Mouse (Mus musculus): ENCODE data around the gene Scgb1b27. TPM values are rescaled to one million over a fixed set of nuclear protein-coding genes. Genes with fewer than 3 reads are reported as not detected.
"Not testable (repeated sequence)": the region's sequence is repeated elsewhere in the genome, so short reads cannot be mapped to it uniquely, and the experiment has no call there.

The Scgb1b27 gene
- not detected for total RNA-seq (2021)
- long read RNA-seq, experiment 1, result 0 reads
- long read RNA-seq, experiment 2, result 0 reads

DNA sequence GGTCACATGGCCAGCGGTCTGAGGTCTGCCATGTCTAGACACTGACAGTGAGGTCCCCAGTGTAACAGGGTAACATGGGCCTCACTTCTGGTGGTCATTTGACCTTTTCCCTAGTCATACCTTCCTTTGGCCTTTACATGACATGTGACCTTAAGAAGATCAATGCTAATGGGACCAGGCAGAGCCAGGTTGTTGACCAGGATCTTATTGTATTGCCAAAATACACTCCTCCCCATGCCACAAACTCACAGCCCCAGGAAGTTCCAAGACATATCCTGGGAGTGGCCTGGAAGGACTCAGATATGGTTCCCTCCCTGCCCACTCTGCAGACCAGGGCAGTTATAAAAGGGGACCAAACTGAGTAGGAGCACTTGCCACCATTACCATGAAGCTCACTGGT, at the start of gene Scgb1b27:
TSS of gene Scgb1b27 (plus strand) at position 301 of the 400 bp plus-strand sequence.
- not testable (repeated sequence) for DNase-seq (ENCODE audit: low spot score in 2 of 2)

DNA sequence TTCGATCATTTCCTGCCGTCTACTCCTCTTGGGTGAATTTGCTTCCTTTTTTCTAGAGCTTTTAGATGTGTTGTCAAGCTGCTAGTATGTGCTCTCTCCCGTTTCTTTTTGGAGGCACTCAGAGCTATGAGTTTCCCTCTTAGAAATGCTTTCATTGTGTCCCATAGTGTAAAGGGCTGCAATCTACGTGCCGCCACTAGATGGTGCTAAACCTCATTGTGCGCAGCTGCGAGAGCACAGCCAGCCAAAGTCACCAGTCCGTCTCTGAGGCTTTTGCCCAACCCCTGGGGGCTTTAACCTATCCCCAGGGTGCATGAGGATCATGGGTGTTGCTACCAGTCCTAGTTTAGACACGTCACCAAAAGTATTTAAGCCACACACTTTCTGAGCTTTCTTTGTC, 39.0 kb upstream of the Scgb1b27 start:
- peak in 1 of 2 experiments; percentile 45 for DNase-seq (ENCODE audit: low spot score in 2 of 2)

DNA sequence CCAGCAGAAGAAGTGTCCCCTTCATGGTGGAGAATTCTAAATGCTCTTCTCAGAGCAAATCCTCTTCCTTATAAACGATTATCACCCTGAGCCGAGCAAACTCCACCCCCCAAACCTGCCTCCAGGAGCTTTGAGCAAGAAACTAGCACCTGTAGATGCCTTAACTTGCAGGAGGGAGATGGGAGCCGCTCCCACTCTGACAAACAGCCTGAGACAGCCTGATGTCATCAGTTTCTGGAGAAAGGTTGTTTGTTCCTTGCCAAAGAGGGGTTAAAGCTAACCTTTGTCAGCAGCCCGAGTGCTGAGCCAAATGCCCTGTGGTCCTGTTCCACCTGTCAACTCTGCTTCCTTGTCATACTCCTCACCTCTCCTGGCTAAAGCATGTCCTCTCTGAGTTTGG, 7.4 kb upstream of the Scgb1b27 start, which contains the start of gene Scgb2b27:
TSS of gene Scgb2b27 (minus strand) at position 101 of the 400 bp plus-strand sequence.
- no peak for DNase-seq (ENCODE audit: low spot score in 2 of 2)

DNA sequence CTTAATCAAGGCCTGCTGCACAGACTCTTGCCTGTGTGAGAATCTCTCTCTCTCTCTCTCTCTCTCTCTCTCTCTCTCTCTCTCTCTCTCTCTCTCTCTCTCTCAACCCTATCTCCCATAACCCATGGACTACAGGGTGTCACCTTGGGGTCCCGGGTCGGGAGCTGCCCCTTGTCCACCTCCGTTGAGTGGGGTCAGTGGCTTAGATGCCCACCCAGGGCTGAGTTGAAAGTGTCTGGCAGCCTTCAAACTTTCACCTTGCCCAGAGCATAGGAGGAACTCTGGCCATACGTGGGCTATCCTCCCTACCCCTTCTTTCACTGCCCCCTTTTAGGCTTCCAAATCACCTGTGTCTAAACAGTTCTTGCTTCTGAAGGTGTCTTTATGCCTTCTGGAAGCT, 4.4 kb downstream of the Scgb1b27 start:
- no peak for DNase-seq (ENCODE audit: low spot score in 2 of 2)

DNA sequence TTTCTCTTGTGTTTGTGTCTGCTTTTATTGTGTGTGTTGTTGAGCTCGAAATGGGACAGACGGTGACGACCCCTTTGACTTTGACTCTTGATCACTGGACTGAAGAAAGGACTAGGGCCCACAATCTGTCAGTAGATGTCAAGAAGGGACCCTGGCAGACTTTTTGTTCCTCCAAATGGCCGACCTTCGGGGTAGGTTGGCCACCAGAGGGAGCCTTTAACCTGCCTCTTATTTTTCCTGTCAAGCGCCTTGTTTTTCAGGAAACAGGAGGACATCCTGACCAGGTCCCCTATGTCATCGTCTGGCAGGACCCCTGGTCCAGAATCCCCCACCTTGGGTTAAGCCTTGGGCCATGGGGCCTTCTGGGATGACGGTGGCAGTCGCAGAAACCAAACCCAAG, 5.9 kb downstream of the Scgb1b27 start:
- DNase-seq (ENCODE audit: low spot score in 2 of 2), result not testable (repeated sequence)

DNA sequence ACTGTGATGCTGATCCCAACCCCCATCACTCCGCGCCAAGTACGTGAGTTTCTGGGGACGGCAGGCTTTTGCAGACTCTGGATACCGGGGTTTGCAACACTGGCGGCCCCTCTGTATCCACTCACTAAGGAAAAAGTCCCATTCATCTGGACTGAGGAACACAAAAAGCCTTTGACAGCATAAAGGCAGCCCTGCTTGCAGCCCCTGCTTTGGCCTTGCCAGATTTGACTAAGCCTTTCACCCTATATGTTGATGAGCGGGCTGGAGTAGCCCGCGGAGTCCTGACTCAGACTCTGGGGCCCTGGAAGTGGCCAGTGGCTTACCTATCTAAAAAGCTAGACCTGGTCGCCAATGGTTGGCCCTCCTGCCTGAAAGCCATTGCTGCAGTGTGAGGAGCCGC, 8.7 kb downstream of the Scgb1b27 start:
- DNase-seq (ENCODE audit: low spot score in 2 of 2), result no peak

DNA sequence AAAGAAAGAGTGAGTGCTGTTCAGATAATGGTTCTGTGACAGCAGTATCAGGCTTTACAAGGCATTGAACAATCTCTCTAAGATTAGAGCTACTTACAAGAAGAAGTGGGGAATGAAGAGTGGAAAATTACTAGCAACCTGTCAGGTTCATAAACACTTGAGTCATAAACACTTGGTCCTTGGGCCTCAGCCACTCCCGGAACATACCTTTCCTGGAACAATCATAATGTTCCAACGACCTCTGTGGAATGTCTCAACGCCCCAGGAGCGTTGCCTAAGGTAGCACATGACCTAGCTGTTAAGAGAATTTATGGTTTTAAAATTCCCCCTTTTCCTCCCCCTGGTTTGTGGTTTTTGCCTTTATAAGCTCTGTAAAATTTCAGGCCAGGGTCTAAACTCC, 13.3 kb downstream of the Scgb1b27 start:
- not testable (repeated sequence) for DNase-seq (ENCODE audit: low spot score in 2 of 2)

DNA sequence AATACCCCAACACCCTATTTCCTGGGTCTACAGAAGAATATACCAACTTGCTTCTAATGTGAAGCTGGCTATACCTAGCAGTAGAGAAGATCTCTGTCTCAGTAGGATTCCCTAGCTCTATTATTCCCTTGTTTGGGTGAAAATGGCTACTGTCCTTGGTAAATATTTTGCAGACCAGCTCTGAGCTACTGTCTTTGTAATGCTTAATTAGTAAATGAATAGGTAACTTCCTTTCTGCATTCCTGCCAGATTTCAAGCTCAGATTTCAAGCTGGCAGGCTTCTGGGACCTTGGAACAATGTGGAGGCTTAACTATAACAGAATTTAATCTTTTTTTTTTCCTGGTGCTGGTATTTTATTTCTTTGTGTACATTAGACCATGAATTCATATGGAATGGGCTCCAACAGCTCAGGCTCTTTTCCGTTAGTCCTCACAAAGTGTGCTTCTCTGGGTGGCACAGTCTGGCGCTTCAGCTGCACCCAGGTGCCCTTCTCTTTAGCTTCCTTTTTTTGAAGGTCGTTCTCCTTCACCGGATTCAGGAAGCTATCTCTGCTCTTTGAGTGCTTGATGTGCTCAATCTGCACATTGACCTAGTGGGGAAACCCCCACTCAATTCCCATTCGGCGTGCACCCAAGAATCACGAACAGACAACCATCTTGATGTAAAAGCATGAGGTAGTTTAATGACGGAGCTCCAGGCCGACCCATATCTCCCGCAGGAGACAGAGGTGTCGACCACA, 15.0 kb downstream of the Scgb1b27 start:
- DNase-seq (ENCODE audit: low spot score in 2 of 2), result not testable (repeated sequence)

DNA sequence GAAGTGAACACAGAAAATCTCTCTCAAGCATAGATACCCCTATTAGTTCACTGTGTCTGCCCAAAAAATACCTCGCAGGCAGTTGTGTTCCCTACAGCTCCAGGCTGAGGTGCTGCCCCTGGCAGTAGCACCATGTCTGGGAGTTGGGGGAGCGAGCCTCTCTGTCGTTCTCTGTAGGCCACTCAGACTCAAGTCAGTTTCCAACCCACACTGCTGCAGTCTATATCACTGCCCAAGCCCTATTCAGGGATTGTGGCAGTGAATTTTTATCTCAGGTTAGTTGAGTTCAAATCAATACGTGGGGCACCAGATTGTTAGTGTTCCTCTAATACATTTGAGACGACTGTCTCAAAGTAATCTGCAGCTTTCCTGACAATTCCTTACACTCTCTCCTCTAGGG, 46.8 kb downstream of the Scgb1b27 start:
- not testable (repeated sequence) for DNase-seq (ENCODE audit: low spot score in 2 of 2)

Other genes with a start within 250 kb of the Scgb1b27 start
- gene Scgb2b26, start 76.4 kb upstream of the Scgb1b27 start, total RNA-seq (2021), result not detected
- gene Scgb2b27, start 7.5 kb upstream of the Scgb1b27 start, total RNA-seq (2021), result not detected
- not detected for gene Scgb1b30, start 73.9 kb downstream of the Scgb1b27 start, total RNA-seq (2021)
- 10 to 100 TPM in 1 of 2 experiments, 1 to 10 TPM in 1; 9.7 to 11.3 TPM for gene Wtip, start 111.8 kb downstream of the Scgb1b27 start, total RNA-seq (2021)
- gene Uba2, start 148.1 kb downstream of the Scgb1b27 start, total RNA-seq (2021), result 10 to 100 TPM; 82.9 to 92.9 TPM
- 10 to 100 TPM; 20.6 to 24.0 TPM for gene Pdcd2l, start 175.2 kb downstream of the Scgb1b27 start, total RNA-seq (2021)
- gene Gpi1, start 208.9 kb downstream of the Scgb1b27 start, total RNA-seq (2021), result 100 to 1,000 TPM; 662 to 699 TPM
- gene Gm6096, start 229.6 kb downstream of the Scgb1b27 start, total RNA-seq (2021), result not detected

Data from left cerebral cortex, adult 18-20 months (tissue).